Mouse (Mus musculus): ENCODE data around the gene Efna5.

- TF ChIP-seq POLR2A (IDR thresholded peaks at IDR 0.05; ENCODE audit: control insufficient read depth, low read depth, low read length) (no peak), CTCF (IDR thresholded peaks at IDR 0.05; ENCODE audit: control insufficient read depth, insufficient read depth, insufficient replicate concordance, low read depth, low read length) (no peak)
These were observed 146.2 kb downstream of the Efna5 start for GRCm38 (mm10) chr17:62734901-62735300.

All from testis, adult 2 months (tissue).